Mouse (Mus musculus) left cerebral cortex, adult 18-20 months (tissue): ENCODE results near the gene Kcnn1. TPM values are rescaled to one million over a fixed set of nuclear protein-coding genes. Genes with fewer than 3 reads are reported as not detected.

ENCODE experiments used
- DNase-seq, 2 experiments: peaks; one replicate each; pipeline ENCODE4 v3.0.0; 2021 to 2022; ENCODE audit warnings: low spot score in 2 of 2, mixed read lengths in 1 of 2
- total RNA-seq, 2 experiments: library from RNA; stranded (reverse); gene quantifications; 2 replicates each; pipeline ENCODE4 v1.2.3; 2021

Kcnn1 gene
- total RNA-seq, 2 experiments from 2014 or later, result 17.4 to 19.3 TPM

- peak in 1 of 2 experiments; percentile 59 for DNase-seq
These were observed 42.7 kb downstream of the Kcnn1 start for GRCm38 (mm10) chr8:70820101-70820935.

GRCm38 (mm10) chr8:70816679-70817078 is 46.4 kb downstream of the Kcnn1 start:
- DNase-seq, result peak; percentile 50 to 51

GRCm38 (mm10) chr8:70812885-70813284 is 50.2 kb downstream of the Kcnn1 start:
- DNase-seq, result no peak

- no peak for DNase-seq
These were observed 51.0 kb downstream of the Kcnn1 start for GRCm38 (mm10) chr8:70812055-70812454.

GRCm38 (mm10) chr8:70810962-70811680 is 51.9 kb downstream of the Kcnn1 start:
- no peak for DNase-seq

GRCm38 (mm10) chr8:70808955-70809701 is 53.9 kb downstream of the Kcnn1 start:
- DNase-seq, result no peak

GRCm38 (mm10) chr8:70808239-70808638 is 54.8 kb downstream of the Kcnn1 start, which contains the start of gene Il12rb1:
Gene Il12rb1, plus strand, starts transcription at chr8:70808449.
- DNase-seq, result no peak

GRCm38 (mm10) chr8:70807304-70807703 is 55.8 kb downstream of the Kcnn1 start:
- DNase-seq, result no peak

GRCm38 (mm10) chr8:70806541-70806940 is 56.5 kb downstream of the Kcnn1 start:
- no peak for DNase-seq

GRCm38 (mm10) chr8:70804481-70805206 is 58.4 kb downstream of the Kcnn1 start, which contains the start of gene Mast3:
Gene Mast3, minus strand, starts transcription at chr8:70805054.
- DNase-seq, result peak; percentile 85 to 88

- peak; percentile 83 to 87 for DNase-seq
These were observed 59.1 kb downstream of the Kcnn1 start for GRCm38 (mm10) chr8:70803761-70804480.

- no peak for DNase-seq
These were observed 60.1 kb downstream of the Kcnn1 start for GRCm38 (mm10) chr8:70802786-70803510.

GRCm38 (mm10) chr8:70801830-70802229 is 61.2 kb downstream of the Kcnn1 start:
- DNase-seq, result no peak

- peak; percentile 87 to 89 for DNase-seq
These were observed 61.9 kb downstream of the Kcnn1 start for GRCm38 (mm10) chr8:70801156-70801555.

- peak; percentile 71 to 81 for DNase-seq
These were observed 62.4 kb downstream of the Kcnn1 start for GRCm38 (mm10) chr8:70800648-70801047.

GRCm38 (mm10) chr8:70798281-70798680 is 64.8 kb downstream of the Kcnn1 start:
- DNase-seq, result peak in 1 of 2 experiments; percentile 49

GRCm38 (mm10) chr8:70797081-70798070 is 65.7 kb downstream of the Kcnn1 start:
- DNase-seq, result peak; percentile 79 to 85
